Mouse (Mus musculus) E14TG2a.4 (cell line): Measurements from ENCODE around the gene Maged2.
"Not testable (repeated sequence)": the region's sequence is repeated elsewhere in the genome, so short reads cannot be mapped to it uniquely, and the experiment has no call there.

ENCODE experiments used
- H3K27me3 ChIP-seq: 2 replicates; pipeline ENCODE4 v1.6.1; 2014; ENCODE audit warnings: low read length, control low read depth; ENCODE audit not compliant: insufficient read depth
- H3K36me3 ChIP-seq: 2 replicates; pipeline ENCODE4 v1.6.1; 2014; ENCODE audit warnings: low read length, control low read depth; ENCODE audit not compliant: insufficient read depth
- H3K4me1 ChIP-seq: replicated peaks from 2 replicates; pipeline ENCODE4 v1.6.1; 2014; ENCODE audit warnings: low read depth, low read length, control low read depth
- H3K4me3 ChIP-seq: replicated peaks from 2 replicates; pipeline ENCODE4 v1.5.1; 2014; ENCODE audit warnings: mild to moderate bottlenecking, low read length
- H3K9me3 ChIP-seq: 2 replicates; pipeline ENCODE4 v1.6.1; 2014; ENCODE audit warnings: low read length, control low read depth
- CTCF ChIP-seq: conservative IDR thresholded peaks from 2 replicates; pipeline ENCODE4 v1.5.1; 2014; ENCODE audit warnings: low read length
- NANOG ChIP-seq: IDR thresholded peaks from 2 replicates; pipeline ENCODE4 v1.6.1; 2014; ENCODE audit warnings: borderline replicate concordance, low read length, mixed read lengths
- POU5F1 ChIP-seq: IDR thresholded peaks from 2 replicates; pipeline ENCODE4 v1.6.1; 2014; ENCODE audit warnings: low read length, borderline replicate concordance

The Maged2 gene

GRCm38 (mm10) chrX:150814139-150814469, at the start of gene Maged2:
Gene Maged2, minus strand, starts transcription at chrX:150814345.
- peak within 1 kb of the TSS; percentile 82 for H3K4me3 ChIP-seq
- peaks cover 12% of the 10 kb centered on the region for H3K36me3 ChIP-seq
- peaks cover 10% of the 10 kb centered on the region for H3K4me1 ChIP-seq
- no peaks in the 10 kb centered on the region for H3K9me3 ChIP-seq
- TF ChIP-seq CTCF (no peak), POU5F1 (no peak), NANOG (no peak)
- H3K27me3 ChIP-seq, result no peaks in the 10 kb centered on the region

- Histone ChIP-seq H3K36me3 (no peaks in the 10 kb centered on the region), H3K9me3 (no peaks in the 10 kb centered on the region), H3K4me3 (no peak overlapping the region), H3K27me3 (no peaks in the 10 kb centered on the region), H3K4me1 (no peaks in the 10 kb centered on the region)
- no peak for TF ChIP-seq POU5F1
- no peak for TF ChIP-seq CTCF
- no peak for TF ChIP-seq NANOG
These were observed 34.1 kb upstream of the Maged2 start for GRCm38 (mm10) chrX:150848230-150848629.

- not testable (repeated sequence) for H3K9me3 ChIP-seq, H3K4me1 ChIP-seq, H3K27me3 ChIP-seq, H3K36me3 ChIP-seq, H3K4me3 ChIP-seq
These were observed 31.5 kb upstream of the Maged2 start for GRCm38 (mm10) chrX:150845480-150846205.

DNA sequence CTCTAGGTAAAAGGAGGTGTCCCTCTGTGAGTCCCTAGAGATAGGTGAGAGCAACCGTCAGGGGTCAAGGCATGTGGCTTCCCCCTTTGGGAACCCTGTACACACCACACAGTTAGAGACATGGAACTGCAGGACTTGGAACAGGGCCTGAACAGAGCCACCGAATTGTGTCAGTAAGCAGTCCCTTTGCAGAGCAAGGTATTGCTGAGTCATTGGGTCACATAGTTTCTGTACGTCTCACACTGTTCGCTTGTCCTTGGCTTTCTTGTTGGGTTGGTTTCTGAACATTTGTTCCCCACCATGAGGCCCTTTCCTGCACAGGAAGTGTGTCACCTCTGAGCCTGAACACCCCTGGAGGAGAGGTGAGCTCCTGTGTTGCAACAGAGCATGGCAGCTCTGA, 29.1 kb upstream of the Maged2 start:
- not testable (repeated sequence) for H3K36me3 ChIP-seq, H3K9me3 ChIP-seq, H3K4me3 ChIP-seq, H3K27me3 ChIP-seq, H3K4me1 ChIP-seq

DNA sequence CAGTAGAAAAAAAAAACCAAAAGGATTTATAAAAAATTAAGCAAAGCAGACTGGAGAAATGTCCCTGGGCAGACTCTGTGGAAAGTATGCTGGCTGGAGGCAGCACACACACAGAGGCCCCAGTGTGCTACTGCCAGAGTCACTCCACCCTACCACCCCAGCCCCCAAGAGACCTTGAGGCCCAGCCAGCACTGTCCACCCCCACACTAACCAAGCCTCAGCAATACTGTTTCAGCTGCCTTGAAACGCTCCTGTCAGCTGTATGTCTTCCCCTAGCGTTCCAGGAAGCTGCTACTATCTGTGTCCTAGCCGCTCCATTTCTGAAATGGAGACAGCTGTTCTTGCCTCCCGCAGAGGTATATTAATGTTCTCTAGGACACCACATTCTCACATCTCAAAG, 16.2 kb upstream of the Maged2 start:
- Histone ChIP-seq H3K4me3 (no peak overlapping the region), H3K36me3 (no peaks in the 10 kb centered on the region), H3K27me3 (no peaks in the 10 kb centered on the region), H3K4me1 (no peaks in the 10 kb centered on the region), H3K9me3 (no peaks in the 10 kb centered on the region)
- TF ChIP-seq CTCF, result no peak
- TF ChIP-seq NANOG, result no peak
- no peak for TF ChIP-seq POU5F1

- H3K4me3 ChIP-seq, result no peak overlapping the region
- no peak for TF ChIP-seq POU5F1
- TF ChIP-seq CTCF, result no peak
- TF ChIP-seq NANOG, result no peak
- no peaks in the 10 kb centered on the region for H3K36me3 ChIP-seq
- peaks cover 5% of the 10 kb centered on the region for H3K4me1 ChIP-seq
- no peaks in the 10 kb centered on the region for H3K9me3 ChIP-seq
- H3K27me3 ChIP-seq, result no peaks in the 10 kb centered on the region
These were observed 3.1 kb upstream of the Maged2 start for GRCm38 (mm10) chrX:150817278-150817677.

- no peak for TF ChIP-seq CTCF
- TF ChIP-seq NANOG, result no peak
- no peak for TF ChIP-seq POU5F1
- H3K4me3 ChIP-seq, result no peak overlapping the region
- H3K9me3 ChIP-seq, result no peaks in the 10 kb centered on the region
- peaks cover 7% of the 10 kb centered on the region; the same call in 1 of the 2 replicates for H3K36me3 ChIP-seq
- no peaks in the 10 kb centered on the region for H3K27me3 ChIP-seq
- H3K4me1 ChIP-seq, result peaks cover 10% of the 10 kb centered on the region
These were observed 1.5 kb upstream of the Maged2 start for GRCm38 (mm10) chrX:150815601-150816000.

GRCm38 (mm10) chrX:150813464-150814138, 544 bp downstream of the Maged2 start:
- H3K4me1 ChIP-seq, result peaks cover 10% of the 10 kb centered on the region
- no peaks in the 10 kb centered on the region for H3K9me3 ChIP-seq
- H3K4me3 ChIP-seq, result peak overlapping the region; percentile 82
- peaks cover 12% of the 10 kb centered on the region for H3K36me3 ChIP-seq
- no peaks in the 10 kb centered on the region for H3K27me3 ChIP-seq
- TF ChIP-seq NANOG, result no peak
- no peak for TF ChIP-seq CTCF
- TF ChIP-seq POU5F1, result no peak

- Histone ChIP-seq H3K4me1 (peaks cover 10% of the 10 kb centered on the region), H3K36me3 (peaks cover 12% of the 10 kb centered on the region), H3K4me3 (peak overlapping the region; percentile 82), H3K9me3 (no peaks in the 10 kb centered on the region), H3K27me3 (no peaks in the 10 kb centered on the region)
- TF ChIP-seq NANOG (no peak), CTCF (no peak)
These were observed 1.3 kb downstream of the Maged2 start for GRCm38 (mm10) chrX:150812787-150813298.

GRCm38 (mm10) chrX:150800987-150801386, 13.2 kb downstream of the Maged2 start:
- not testable (repeated sequence) for H3K4me1 ChIP-seq, H3K4me3 ChIP-seq, H3K27me3 ChIP-seq, H3K9me3 ChIP-seq, H3K36me3 ChIP-seq

- not testable (repeated sequence) for H3K9me3 ChIP-seq, H3K27me3 ChIP-seq
These were observed 15.5 kb downstream of the Maged2 start for GRCm38 (mm10) chrX:150798493-150799177.

More at GRCm38 (mm10) chrX:150798493-150799177, 15.5 kb downstream of the Maged2 start:
- not testable (repeated sequence) for H3K4me1 ChIP-seq, H3K36me3 ChIP-seq, H3K4me3 ChIP-seq
